Comparison of ENCODE assay signal across 21 mouse cellular contexts in the genomic region with DNA sequence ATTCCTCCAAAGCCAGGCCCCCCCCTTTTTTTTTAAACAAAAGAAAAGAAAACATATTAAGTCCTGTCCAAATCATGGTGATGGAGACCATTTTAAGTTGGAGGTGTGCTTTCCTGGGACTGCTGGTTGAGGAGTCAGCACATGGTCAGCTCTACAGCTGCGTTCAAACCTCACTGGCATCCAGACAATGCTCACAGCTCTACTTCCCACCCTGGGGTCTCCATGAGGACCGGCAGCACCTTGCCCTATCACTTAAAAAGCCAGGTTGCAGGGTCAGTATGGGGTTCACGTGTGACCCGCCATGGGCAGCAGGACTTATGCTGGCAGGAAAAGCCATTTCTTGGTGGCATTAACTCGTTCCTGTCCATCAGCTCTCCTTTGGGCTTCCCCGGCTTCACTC. TPM values are rescaled to one million over a fixed set of nuclear protein-coding genes. Genes with fewer than 3 reads are reported as not detected.
A peak's percentile ranks its signal among the peaks of the same experiment; 100 is the strongest.
DNase-seq lines count a peak whose midpoint lies in the region; ATAC-seq and TF ChIP-seq lines count a peak whose summit lies in the region.
"Had no signal": no experiment of that assay in that cellular context is flagged by ENCODE, and none has a peak within 500 bp of the region (broad histone marks: within the 10 kb centered on the region; RNA-seq: fewer than 3 reads in every experiment).

No protein-coding gene starts in this region.

- no peak for DNase-seq in liver, embryonic 11.5 days (ENCODE audit: low spot score)
- DNase-seq in liver (no peak), G1E (ENCODE audit: low spot score) (no peak)
- no peak for DNase-seq in liver, embryonic 13.5 days
- DNase-seq in right cerebral cortex, postnatal 14 days = no peak
- DNase-seq: adrenal gland, postnatal 10 days; cerebellum, adult 11 months; cerebellum, adult 8-10 months; cerebellum, postnatal 14 days; embryo, embryonic 11 days; gastrocnemius, adult 2 months; gastrocnemius, postnatal 25 days; heart, postnatal 10 days; heart, postnatal 4 days had no signal

- H3K27me3 ChIP-seq in liver, embryonic 11.5 days (replicated peaks; ENCODE audit: control insufficient read depth, insufficient read depth, low read length) = no peaks in the 10 kb centered on the region
- no peaks in the 10 kb centered on the region for H3K27me3 ChIP-seq in G1E (ENCODE audit: insufficient read depth, low read length)
- H3K27me3 ChIP-seq in liver, embryonic 13.5 days = no peaks in the 10 kb centered on the region
- H3K27me3 ChIP-seq in stomach, embryonic 15.5 days (replicated peaks) = no peaks in the 10 kb centered on the region
- no peaks in the 10 kb centered on the region for H3K27me3 ChIP-seq in midbrain, embryonic 13.5 days
- H3K27me3 ChIP-seq: CH12.LX; embryonic facial prominence, embryonic 15.5 days; hindbrain, embryonic 12.5 days had no signal

- 0 out of 2 replicates have a peak overlapping the region, but pooled peaks have one; percentile 26 for H3K9ac ChIP-seq in liver, embryonic 11.5 days (ENCODE audit: low read depth, low read length)
- H3K9ac ChIP-seq in liver, embryonic 13.5 days = no peak overlapping the region
- H3K9ac ChIP-seq in stomach, embryonic 15.5 days = no peak overlapping the region
- H3K9ac ChIP-seq in midbrain, embryonic 13.5 days (replicated peaks) = no peak overlapping the region
- H3K9ac ChIP-seq: embryonic facial prominence, embryonic 15.5 days; hindbrain, embryonic 12.5 days had no signal

- no peak for ATAC-seq in liver, embryonic 11.5 days (replicated peaks; ENCODE audit: low FRiP score)
- no peak for ATAC-seq in G1E (ENCODE audit: extremely low read depth, insufficient number of reproducible peaks, low FRiP score, poor library complexity, severe bottlenecking)
- ATAC-seq in liver, embryonic 13.5 days (ENCODE audit: low read depth) = no peak
- ATAC-seq in stomach, embryonic 15.5 days (ENCODE audit: insufficient read depth, low FRiP score, low read depth) = no peak
- ATAC-seq in midbrain, embryonic 13.5 days = no peak
- ATAC-seq: forebrain, embryonic 14.5 days had no signal

- peak overlapping the region; percentile 24 for H3K4me2 ChIP-seq in liver, embryonic 11.5 days
- H3K4me2 ChIP-seq in liver, embryonic 13.5 days = 0 out of 2 replicates have a peak overlapping the region, but pooled peaks have one; percentile 11
- 0 out of 2 replicates have a peak overlapping the region, but pooled peaks have one; percentile 8 for H3K4me2 ChIP-seq in stomach, embryonic 15.5 days
- H3K4me2 ChIP-seq in midbrain, embryonic 13.5 days (replicated peaks) = no peak overlapping the region
- H3K4me2 ChIP-seq: embryonic facial prominence, embryonic 15.5 days; hindbrain, embryonic 12.5 days had no signal

- H3K27ac ChIP-seq in liver, embryonic 11.5 days (ENCODE audit: low read depth, low read length) = peak overlapping the region; percentile 78
- H3K27ac ChIP-seq in liver, embryonic 13.5 days = peak overlapping the region; percentile 81
- H3K27ac ChIP-seq in stomach, embryonic 15.5 days = no peak overlapping the region
- no peak overlapping the region for H3K27ac ChIP-seq in midbrain, embryonic 13.5 days
- H3K27ac ChIP-seq: embryonic facial prominence, embryonic 15.5 days; forebrain, embryonic 10.5 days; gastrocnemius, adult 2 months; hindbrain, embryonic 12.5 days had no signal

- peaks cover 46% of the 10 kb centered on the region for H3K4me1 ChIP-seq in liver, embryonic 11.5 days (replicated peaks; ENCODE audit: control insufficient read depth, insufficient read depth, low read length)
- peaks cover 85% of the 10 kb centered on the region for H3K4me1 ChIP-seq in G1E (ENCODE audit: insufficient read depth, low read depth, low read length)
- peaks cover 72% of the 10 kb centered on the region for H3K4me1 ChIP-seq in liver, embryonic 13.5 days (replicated peaks)
- H3K4me1 ChIP-seq in stomach, embryonic 15.5 days = peaks cover 8% of the 10 kb centered on the region; the same call in 1 of the 2 replicates
- no peaks in the 10 kb centered on the region for H3K4me1 ChIP-seq in midbrain, embryonic 13.5 days (replicated peaks)
- H3K4me1 ChIP-seq: embryonic facial prominence, embryonic 15.5 days; forebrain, embryonic 10.5 days; hindbrain, embryonic 12.5 days had no signal

- TF ChIP-seq CTCF in G1E (IDR thresholded peaks at IDR 0.05; ENCODE audit: low read depth, low read length) = no peak

- H3K4me3 ChIP-seq in liver, embryonic 11.5 days (ENCODE audit: low read depth, low read length) = no peak overlapping the region
- H3K4me3 ChIP-seq in G1E (ENCODE audit: low read depth, low read length) = peak overlapping the region; percentile 47; the same call in 1 of the 2 replicates
- H3K4me3 ChIP-seq in liver, embryonic 13.5 days (replicated peaks) = no peak overlapping the region
- no peak overlapping the region for H3K4me3 ChIP-seq in stomach, embryonic 15.5 days (replicated peaks)
- H3K4me3 ChIP-seq in midbrain, embryonic 13.5 days (replicated peaks) = no peak overlapping the region
- H3K4me3 ChIP-seq: embryonic facial prominence, embryonic 15.5 days; forebrain, embryonic 10.5 days; gastrocnemius, adult 2 months; hindbrain, embryonic 12.5 days had no signal

- no peaks in the 10 kb centered on the region for H3K9me3 ChIP-seq in liver, embryonic 11.5 days (ENCODE audit: control insufficient read depth, low read length)
- H3K9me3 ChIP-seq in G1E (replicated peaks) = peaks cover 11% of the 10 kb centered on the region
- no peaks in the 10 kb centered on the region for H3K9me3 ChIP-seq in liver, embryonic 13.5 days (replicated peaks)
- H3K9me3 ChIP-seq in stomach, embryonic 15.5 days = no peaks in the 10 kb centered on the region
- no peaks in the 10 kb centered on the region for H3K9me3 ChIP-seq in midbrain, embryonic 13.5 days
- H3K9me3 ChIP-seq: embryonic facial prominence, embryonic 15.5 days had no signal

- whole genome bisulfite sequencing in liver, embryonic 11.5 days = 63% methylated on average over 6 of the region's 6 CpGs
- 61% methylated on average over 6 of the region's 6 CpGs for WGBS in liver, embryonic 13.5 days (ENCODE audit: insufficient replicate concordance)
- 35% methylated on average over 6 of the region's 6 CpGs for WGBS in stomach, embryonic 15.5 days
- WGBS in midbrain, embryonic 13.5 days = 88% methylated on average over 6 of the region's 6 CpGs

- peaks cover 20% of the 10 kb centered on the region for H3K36me3 ChIP-seq in liver, embryonic 11.5 days (ENCODE audit: control insufficient read depth, insufficient read depth, low read length)
- H3K36me3 ChIP-seq in G1E (replicated peaks) = peaks cover 86% of the 10 kb centered on the region
- peaks cover 24% of the 10 kb centered on the region for H3K36me3 ChIP-seq in liver, embryonic 13.5 days
- H3K36me3 ChIP-seq in stomach, embryonic 15.5 days = no peaks in the 10 kb centered on the region; the same call in 1 of the 2 replicates
- peaks cover 5% of the 10 kb centered on the region; the same call in 1 of the 2 replicates for H3K36me3 ChIP-seq in midbrain, embryonic 13.5 days
- H3K36me3 ChIP-seq: embryonic facial prominence, embryonic 15.5 days; forebrain, embryonic 10.5 days; hindbrain, embryonic 12.5 days had no signal

RNA-seq across cellular contexts. Expression of a gene that starts 15.0 kb away (rescaled TPM):
- polyA plus RNA-seq in liver, embryonic 11.5 days (2014; fragmentation: Nextera tagmentation; extraction: Ambion mirVana) = 88.1 and 88.2 TPM in 2 replicates
- total RNA-seq in G1E (2014; fragmentation: Nextera tagmentation) = 156 and 172 TPM in 2 replicates
- total RNA-seq in G1E (2017) = 121 and 126 TPM in 2 replicates
- 133 and 183 TPM in 2 replicates for polyA plus RNA-seq in G1E (2012)
- polyA plus RNA-seq in liver, embryonic 13.5 days (2015; fragmentation: Nextera tagmentation; extraction: Ambion mirVana) = 48.5 and 54.6 TPM in 2 replicates
- polyA plus RNA-seq in stomach, embryonic 15.5 days (2015; fragmentation: Nextera tagmentation; extraction: Ambion mirVana) = 25.7 and 27.9 TPM in 2 replicates
- 26.1 and 29.6 TPM in 2 replicates for polyA plus RNA-seq in midbrain, embryonic 13.5 days (2015; fragmentation: Nextera tagmentation; extraction: Ambion mirVana)

RNA-seq across cellular contexts. Expression of a gene that starts 57.9 kb away (rescaled TPM):
- 34.0 and 34.8 TPM in 2 replicates for polyA plus RNA-seq in liver, embryonic 11.5 days (2014; fragmentation: Nextera tagmentation; extraction: Ambion mirVana)
- 139 and 151 TPM in 2 replicates for total RNA-seq in G1E (2014; fragmentation: Nextera tagmentation)
- total RNA-seq in G1E (2017) = 48.2 and 59.7 TPM in 2 replicates
- 51.5 and 70.7 TPM in 2 replicates for polyA plus RNA-seq in G1E (2012)
- 11.3 and 16.7 TPM in 2 replicates for polyA plus RNA-seq in liver, embryonic 13.5 days (2015; fragmentation: Nextera tagmentation; extraction: Ambion mirVana)
- polyA plus RNA-seq in stomach, embryonic 15.5 days (2015; fragmentation: Nextera tagmentation; extraction: Ambion mirVana) = 26.8 and 28.5 TPM in 2 replicates
- 37.3 and 40.1 TPM in 2 replicates for polyA plus RNA-seq in midbrain, embryonic 13.5 days (2015; fragmentation: Nextera tagmentation; extraction: Ambion mirVana)

Comparison
In these comparisons a context has a peak if more than half of its experiments do, and no peak if none do; other contexts are left out.
1. H3K27ac ChIP-seq: peak in liver, embryonic 11.5 days (single experiment) and liver, embryonic 13.5 days (single experiment); none in stomach, embryonic 15.5 days (single experiment) and midbrain, embryonic 13.5 days (single experiment).